Mouse (Mus musculus) kidney, postnatal 4 days (tissue): Measurements from ENCODE around the gene Nop14.

Experiments
- DNase-seq, 2 experiments: peaks; one replicate each; pipeline ENCODE4 v3.0.0; 2021; ENCODE audit warnings: mixed read lengths in 2 of 2

The Nop14 gene

DNA sequence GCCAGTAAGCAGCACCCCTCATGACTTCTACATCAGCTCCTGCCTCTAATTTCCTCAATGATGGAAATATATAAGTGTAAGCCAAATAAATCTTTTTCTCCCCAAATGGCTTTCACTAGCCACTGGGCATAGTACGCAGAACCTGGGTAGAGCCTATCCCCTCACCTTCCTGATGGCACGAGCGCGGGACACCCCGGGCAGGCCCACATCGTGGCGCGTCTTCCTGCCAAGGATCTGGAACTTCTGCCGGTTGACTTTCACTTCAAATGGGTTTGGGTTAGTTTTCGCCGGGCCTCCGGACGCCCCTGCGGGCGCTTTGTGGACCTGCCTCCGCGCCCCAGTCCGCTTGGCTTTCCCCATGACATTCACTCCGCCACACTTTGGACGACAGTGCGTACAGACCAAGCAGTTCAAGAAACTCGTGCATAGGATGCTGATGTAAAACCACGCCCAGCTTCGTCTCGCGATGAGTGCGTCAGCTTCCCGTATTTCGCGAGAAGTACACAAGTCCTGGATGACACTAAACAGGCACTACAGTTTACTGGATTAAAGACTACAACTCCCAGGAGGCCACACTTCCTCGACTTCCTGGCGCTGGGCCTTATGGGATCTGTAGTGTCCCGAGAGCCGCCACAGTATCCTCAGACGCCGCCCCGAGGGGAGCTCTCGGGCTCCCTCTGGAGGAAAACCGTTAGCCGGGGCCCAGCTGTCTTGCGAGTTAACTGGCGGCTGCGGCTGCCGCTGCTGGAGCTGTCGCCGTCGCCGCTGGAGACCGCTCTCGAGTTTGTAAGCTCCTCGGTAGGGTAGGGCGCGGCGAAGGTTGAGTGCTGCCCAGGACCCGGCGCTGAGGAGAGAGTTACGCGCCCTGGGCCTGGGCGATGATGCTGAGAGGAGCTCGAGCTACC lies at the start of gene Nop14, which contains the start of gene Grk4:
Gene Nop14 (minus strand): TSS at position 463 of the 905 bp plus-strand sequence.
Gene Grk4 (plus strand): TSS at position 694 of the 905 bp plus-strand sequence.
- DNase-seq: peak; percentile 98 to 99

DNA sequence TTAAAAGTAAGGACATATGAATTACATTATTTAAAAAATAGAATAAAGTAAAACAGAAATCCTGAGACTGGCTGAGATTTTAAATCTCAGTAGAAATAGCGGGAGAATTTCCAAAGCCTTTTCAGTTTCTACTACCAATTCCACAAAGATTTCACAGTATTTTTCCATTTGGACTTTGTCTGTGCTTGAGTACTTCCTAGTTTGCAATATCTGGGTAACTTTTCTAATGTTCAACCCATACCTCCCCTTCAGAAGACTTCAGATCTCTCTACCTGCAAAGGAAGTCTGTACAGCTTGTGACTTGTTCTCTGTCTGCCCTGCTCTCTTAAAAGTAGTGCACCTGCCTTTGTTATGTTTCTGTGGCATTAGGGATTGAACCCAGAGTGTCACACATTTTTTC lies 48.5 kb upstream of the Nop14 start:
- DNase-seq: no peak

DNA sequence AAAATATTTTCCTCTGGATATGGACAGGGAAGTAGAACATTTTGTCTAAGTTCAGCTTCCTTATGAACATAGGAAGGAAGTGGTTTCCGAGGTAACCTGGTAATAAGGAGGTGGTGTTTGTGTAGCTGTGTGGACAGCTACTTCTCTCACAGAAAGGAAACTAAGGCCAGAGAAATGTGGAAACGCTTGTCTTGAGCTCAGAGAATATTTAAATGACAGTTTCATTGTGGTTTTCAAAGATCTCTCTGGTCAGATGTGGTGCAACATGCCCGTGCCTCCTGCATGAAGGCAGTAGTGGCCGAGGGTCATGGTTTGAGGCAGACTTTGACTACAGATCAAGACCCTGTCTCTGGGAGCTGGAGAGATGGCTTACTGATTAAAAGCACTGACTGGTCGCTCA lies 35.6 kb upstream of the Nop14 start:
- DNase-seq: peak in 1 of 2 experiments; percentile 9

DNA sequence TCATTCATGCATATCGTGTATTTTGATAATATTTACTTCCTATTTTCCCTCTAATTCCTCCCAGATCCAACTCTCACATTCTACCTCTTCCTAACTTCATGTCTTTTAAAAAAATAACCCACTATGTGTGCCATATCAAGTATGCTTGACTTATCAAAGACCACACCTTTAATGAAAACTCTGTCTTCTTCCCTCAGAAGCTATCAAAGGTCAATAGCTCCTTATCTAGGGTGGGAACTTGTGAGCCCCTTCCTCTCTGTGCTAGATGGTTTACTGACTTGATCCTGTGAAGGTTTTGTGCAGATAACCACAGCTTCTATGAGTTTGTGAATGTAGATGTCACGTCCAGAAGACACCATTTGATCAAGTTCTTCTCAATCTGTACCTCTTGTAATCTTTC lies 32.8 kb upstream of the Nop14 start:
- no peak for DNase-seq

DNA sequence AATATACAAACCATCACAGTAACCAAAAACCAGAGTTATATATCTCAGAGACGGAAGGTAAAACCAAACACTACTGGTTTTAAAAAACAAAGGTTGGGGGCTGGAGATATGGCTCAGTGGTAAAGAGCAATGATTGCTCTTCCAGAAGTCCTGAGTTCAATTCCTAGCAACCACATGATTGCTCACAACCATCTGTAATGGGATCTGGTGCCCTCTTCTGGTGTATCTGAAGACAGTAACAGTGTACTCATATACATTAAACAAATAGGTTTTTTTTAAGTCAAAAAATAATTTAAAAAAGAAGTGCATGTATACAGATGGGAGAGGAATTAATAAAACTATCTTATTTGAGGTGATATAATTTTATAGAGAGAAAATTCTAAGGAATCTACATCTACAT lies 29.9 kb upstream of the Nop14 start:
- no peak for DNase-seq

DNA sequence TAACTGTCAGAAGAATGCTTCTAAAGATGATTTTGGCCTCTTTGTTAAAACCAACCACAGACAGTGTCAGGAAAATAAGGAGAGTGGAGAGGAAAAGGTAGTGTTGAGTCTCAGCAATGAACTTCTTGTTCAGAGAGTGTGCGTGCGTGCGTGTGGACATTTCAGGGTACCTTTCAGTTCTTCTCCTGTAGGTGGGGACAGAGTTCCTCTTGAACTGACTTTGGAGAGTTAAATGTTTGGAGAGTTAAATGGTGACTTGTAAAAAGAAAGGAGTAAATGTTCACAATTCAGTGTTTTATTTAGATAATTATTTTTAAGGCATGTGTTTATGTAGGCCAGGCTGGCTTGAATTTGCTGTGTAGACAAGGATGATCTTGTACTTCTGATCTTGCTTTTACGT lies 10.3 kb upstream of the Nop14 start:
- DNase-seq: peak; percentile 9 to 22

DNA sequence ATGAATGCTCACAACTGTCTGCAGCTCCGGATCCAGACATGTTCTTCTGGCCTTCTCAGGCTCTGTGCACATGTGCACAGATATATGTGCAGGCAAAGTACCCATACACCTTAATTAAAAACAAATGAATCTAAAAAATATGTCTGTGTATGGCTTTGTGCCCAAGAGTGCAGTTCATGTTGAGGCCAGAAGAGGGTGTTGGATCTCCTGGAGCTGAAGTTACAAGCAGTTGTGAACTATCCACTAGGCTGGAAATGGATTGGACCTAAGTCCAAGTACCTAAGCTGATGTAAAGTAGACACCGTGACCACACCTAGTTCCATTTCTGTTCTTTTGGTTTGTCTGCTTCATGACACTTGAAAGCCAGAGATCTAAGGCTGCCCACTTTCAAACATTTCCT lies 9.5 kb upstream of the Nop14 start:
- DNase-seq: no peak

DNA sequence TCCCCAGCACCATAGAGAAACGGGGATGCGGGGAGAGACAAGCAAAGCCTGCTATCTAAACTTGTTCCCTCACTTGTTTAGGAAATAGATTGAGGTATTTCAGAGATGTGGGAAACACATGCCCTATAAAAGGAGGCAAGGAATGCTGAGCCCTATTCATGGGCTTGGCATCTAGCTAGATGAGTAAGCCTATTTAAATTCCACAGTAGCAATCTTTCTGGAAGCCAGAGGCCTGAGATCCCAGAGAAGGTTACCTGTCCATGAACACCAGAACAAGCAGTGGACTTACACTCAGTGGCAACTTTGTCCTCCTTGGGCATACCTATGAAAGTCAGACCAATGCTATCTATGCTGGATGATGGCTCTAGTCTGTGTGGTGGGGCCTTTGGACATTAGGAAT lies 3.3 kb upstream of the Nop14 start:
- DNase-seq: no peak

DNA sequence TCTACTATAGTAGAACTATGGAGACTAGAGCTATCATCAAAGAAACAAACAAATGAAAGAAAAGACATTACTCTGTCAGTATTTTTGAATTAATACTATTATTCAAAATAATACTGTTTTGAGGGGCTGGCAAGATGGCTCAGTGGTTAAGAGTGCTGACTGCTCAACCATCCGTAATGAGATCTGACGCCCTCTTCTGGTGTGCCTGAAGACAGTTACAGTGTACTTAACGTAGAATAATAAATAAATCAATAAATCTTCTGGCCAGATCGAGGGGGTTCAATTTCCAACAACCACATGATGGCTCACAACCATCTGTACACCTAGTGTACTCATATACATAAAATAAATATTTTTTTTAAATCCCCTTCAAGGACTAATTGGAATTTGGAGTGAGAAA lies 2.0 kb upstream of the Nop14 start:
- no peak for DNase-seq

DNA sequence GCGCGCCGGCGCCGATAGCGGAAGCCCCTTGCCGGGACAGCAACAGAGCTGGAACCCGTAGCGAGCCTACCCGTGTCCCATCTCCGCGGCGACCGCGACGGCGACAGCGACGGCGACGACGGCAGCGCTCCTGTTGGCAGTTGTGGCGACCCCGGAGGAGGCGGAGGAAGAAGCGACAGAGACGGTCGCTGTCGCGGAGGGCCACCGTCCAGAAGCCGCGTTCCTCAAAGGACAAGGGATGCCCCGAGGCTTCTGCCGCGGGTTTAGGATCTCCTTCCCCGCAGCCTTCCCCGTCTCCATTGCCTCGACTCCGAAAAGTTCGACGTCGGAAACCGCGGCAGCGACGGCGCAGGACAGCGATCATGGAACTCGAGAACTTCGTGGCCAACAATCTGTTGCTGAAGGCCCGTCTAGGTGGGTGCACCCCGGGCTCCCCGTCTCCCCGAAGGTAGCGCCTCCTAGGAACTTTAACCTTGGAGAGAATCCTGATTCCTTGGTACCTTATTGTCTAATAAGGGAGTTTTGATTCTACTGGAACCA lies 713 bp upstream of the Nop14 start:
- DNase-seq: no peak

DNA sequence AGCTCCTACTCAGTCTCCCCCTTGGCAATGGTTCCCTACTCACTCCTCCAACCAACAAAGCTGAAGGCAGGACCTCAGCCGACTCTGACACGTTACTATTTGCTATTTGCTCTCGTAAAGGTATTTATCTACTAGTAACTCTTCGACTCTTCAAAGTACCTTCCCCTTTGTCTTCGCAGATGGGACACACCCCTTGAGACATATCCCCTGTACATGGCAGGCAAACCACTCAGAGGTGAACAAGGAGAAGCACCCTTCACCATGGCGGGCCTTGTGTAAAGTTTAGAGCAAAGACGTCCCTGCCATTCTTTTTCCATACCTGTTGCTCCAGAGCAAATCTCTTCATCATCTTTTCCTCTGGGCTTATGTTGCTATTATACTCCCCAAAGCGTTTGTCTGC lies 2.4 kb downstream of the Nop14 start:
- DNase-seq: no peak

DNA sequence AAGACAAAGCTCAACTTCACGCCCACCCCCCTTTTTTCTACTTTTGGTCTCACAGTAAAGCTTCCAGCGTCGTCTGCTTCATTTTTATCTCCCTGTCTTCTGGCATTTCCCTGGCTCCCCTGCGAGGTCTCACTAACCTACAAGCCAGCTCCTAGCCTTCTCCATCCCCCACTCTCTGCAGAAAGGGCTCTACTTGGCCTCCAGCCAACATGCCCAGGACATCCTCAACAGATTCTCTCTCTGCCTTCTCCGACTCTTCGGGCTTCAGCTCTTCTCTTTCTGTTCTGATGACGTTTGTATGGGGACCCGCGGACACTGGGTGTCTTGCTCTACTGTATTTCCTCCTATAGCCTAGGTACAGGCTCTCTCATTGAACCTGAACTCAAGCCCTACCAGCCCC lies 5.1 kb downstream of the Nop14 start:
- no peak for DNase-seq

DNA sequence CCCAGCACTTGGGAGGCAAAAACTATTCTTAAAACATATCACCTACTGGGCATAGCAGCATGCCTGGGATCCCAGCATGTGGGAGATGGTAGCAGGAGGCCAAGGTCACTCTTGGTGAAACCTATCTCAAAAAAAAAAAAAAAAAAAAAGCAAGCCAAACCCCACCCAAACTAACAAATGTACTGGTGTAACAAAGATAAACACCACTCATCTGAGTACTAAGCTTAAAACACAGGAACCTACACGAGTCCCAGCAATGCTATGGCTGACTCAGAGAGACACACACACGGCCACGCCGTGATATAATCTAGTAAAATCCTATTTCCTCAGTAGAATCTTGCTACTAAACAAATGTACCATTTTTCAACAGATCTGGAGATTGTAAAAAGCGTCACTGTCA lies 7.0 kb downstream of the Nop14 start:
- DNase-seq: no peak

DNA sequence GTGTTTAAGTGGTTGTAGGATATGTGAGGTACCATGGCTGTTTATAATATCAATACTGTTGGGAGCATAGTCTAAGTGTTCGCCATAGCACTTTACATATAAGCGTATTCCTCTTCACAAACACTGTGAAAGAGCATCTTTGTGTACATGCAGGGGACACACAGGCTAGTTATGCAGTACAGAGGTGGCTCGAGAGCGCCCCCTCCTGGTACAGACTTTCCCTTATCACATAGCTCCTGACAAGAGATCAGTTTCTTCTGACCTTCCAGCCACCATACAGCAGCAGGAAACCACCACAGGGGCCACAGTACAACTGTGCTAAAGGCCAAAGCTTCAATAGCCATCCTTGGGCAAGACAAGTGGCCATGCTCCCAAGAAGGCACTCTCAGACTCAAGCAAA lies 12.4 kb downstream of the Nop14 start:
- DNase-seq: peak; percentile 77 to 80

DNA sequence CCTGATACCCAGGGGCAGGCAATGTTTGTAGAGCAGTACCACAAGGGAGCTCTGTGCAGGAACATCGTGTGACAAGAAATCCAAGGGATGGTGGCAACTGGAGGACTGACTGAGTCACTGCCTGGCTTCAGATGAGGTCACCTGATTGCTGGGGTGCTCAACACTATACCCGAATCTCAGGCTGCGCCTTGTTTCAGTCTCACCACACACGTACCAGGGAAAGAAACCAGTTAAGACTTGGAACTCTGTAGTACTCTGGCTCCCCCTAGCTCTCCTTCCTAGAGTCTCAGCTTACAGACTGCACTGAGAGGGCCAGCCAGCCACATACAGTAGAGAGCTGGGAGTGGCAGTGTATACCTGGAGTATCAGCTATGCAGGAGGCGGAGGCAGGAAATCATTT lies 17.0 kb downstream of the Nop14 start:
- peak; percentile 23 to 50 for DNase-seq

DNA sequence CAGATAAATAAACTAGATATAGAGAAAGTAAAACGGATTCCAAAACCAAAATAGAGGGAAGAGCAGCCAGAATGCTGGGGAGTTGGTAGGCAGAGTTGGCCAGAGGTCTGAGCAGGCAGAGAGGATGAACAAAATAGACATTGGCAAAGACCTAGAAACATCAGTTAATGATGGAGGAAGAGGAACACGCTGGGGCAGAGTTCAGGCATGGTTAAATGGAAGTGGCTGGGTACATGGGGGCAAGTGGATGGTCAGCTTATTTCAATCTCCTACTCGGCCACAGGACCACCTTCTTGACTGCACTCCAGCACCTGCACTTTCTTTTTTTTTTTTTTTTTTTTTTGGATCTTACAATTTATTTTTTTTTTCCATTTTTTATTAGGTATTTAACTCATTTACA lies 18.0 kb downstream of the Nop14 start:
- DNase-seq: no peak

DNA sequence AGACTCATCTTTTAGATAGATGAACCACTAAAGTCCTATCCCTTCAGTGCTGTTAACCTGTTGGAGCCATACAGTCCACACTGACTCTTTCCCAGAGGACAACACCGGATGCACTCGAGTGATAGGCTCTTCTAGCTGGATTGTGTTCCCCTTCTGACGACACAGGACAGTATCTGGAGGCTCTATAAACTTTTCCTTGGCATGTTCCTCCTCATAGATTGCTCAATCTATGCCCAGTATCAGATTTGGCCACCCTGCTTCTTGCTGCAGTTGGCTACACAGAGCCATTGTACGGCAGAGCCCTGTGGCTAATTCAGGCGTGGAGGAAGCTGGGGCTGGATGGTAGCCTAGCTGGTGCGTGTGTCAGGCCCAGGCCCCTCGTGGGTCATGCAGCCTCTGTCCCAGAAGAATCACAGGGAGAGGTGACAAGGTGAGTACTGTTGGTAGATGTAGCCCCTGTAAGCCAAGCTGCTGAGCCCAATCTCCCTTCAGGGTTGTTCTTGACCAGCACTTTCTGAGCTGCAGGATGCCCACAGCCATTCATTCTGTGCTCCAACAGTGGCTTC lies 22.3 kb downstream of the Nop14 start:
- no peak for DNase-seq

DNA sequence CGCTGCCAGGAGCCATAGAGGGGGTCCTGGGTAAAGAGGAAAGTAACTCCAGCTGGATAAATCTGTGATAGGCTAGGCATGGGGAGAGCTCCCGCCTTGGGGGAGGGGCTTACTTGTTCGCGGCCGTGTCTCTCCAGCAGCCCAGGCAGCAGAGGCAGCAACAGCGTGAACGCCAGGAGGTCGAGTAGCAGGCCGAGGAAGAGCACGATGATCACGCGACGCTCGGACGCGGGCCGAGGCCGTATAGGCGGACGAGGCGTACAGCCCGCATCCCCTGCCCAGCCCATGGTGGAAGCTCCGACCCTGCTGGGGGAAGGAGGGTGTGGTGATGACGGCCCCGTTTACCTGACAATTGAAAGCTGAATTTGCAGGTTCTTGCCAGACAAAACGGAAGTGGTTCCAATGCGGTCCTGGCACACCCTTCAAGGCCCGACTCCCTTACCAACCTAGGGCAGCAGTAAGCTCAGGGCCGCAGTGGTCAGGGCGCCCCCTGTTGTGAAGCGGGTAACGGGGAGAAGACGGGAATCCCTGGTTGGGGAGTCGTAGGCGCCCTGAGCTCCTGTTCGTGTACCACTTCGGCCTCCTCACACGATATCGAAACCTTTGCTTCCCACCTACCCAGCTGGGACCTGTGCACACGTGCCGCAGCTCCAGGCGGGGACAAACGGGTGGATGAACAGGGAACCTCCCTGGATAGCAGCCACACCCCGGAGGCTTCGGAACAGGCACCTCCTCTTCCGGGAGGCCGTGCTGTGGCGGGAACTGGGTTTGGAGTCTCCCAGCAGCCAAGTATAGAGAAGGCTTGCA lies 23.3 kb downstream of the Nop14 start, which contains the start of gene Mfsd10:
Gene Mfsd10 (minus strand): TSS at position 732 of the 807 bp plus-strand sequence.
- peak; percentile 86 to 90 for DNase-seq

DNA sequence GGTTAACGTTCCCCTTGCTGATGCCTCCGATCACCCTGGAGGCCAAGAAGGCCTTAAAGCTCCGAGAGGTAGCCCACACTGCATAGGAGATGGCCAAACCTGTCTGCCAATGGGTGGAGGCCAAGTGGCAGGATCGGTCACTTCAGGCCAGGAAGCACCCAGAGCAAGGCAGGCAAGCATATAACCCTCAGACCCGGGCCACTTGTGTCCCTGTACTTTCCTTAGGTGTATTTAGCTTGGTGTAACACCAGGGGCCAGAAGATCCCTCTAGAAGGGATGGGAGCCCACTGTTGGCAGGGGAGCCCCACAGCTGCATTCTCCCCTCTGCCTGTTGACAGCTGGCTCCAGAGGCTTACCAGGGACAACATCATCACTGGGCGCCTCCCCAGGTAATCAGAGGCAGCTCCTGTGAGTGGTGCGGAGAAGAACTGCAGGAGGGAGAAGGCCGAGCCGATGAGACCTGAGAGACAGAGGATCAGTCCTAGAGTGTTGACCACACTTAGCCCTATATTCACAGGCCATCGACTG lies 24.2 kb downstream of the Nop14 start:
- peak in 1 of 2 experiments; percentile 19 for DNase-seq

DNA sequence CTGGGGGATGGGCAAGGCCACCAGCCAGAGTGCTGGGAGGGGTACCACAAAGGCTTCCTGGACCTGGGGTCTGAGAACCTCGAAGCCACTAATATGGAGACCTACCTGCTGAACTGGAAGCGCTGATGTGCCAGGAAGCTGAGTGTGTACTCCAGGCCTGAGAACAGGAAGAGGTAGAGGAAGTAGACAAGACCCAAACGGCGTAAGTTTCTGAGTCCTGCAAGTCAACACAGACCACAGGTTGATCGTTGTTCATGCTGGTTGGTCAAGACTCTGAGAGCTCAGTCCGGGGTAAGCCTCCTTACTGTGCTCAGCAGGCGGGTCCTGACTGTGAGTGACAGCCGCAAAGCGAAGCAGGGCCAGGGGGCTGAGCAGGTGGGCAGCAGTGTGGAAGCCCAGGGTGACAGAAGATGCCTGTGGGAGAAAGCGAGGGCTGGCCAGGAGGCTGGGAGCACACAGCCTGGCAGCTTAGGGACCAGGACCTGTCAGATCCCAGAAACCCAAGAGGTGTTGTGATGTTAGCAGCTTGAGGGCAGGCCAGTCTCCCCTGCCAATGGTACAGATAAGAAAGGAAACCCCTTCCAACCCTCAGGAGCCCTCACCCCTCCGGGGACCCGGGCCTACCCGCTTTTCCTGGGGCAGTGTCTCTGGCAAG lies 25.1 kb downstream of the Nop14 start:
- DNase-seq: no peak

DNA sequence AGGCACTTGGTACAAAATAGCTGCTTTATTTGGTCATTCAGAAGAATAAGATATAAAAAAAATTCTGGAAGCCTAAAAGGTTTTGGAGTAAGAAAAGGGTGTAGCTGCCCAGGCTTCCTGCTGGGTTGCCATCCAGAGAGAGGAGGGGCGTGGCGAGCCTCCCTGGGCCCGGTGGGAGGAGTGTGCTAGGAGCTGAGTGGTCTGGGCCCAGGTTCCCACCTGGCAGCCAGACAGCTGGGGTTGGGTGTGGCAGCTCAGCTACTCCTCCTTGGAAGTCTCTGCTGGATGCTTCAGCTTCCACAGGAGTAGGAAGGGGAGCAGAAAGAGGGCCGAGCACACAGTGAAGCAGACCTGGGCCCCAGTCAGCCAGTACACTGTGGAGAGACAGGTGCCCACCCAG lies 26.3 kb downstream of the Nop14 start:
- DNase-seq: peak in 1 of 2 experiments; percentile 37

DNA sequence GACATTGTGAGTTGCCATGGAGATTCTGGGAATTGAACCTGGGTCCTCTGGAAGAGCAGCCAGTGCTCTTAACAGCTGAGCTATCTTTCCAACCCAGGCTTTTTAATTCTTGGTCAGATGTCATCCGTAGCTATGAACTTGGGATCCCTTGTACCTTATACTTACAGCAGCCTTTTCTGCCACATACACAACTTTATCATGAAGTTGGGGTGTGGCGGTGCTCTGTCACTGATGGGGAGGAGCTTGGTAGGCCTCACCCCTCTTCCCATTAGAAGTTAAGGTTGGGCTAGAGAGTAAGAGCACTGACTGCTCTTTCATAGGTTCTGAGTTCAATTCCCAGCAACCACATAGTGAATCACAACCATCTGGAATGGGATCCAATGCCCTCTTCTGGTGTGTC lies 27.0 kb downstream of the Nop14 start:
- no peak for DNase-seq
